Mouse (Mus musculus): ENCODE data around the gene Rfng.
A peak's percentile ranks its signal among the peaks of the same experiment; 100 is the strongest.

DNA sequence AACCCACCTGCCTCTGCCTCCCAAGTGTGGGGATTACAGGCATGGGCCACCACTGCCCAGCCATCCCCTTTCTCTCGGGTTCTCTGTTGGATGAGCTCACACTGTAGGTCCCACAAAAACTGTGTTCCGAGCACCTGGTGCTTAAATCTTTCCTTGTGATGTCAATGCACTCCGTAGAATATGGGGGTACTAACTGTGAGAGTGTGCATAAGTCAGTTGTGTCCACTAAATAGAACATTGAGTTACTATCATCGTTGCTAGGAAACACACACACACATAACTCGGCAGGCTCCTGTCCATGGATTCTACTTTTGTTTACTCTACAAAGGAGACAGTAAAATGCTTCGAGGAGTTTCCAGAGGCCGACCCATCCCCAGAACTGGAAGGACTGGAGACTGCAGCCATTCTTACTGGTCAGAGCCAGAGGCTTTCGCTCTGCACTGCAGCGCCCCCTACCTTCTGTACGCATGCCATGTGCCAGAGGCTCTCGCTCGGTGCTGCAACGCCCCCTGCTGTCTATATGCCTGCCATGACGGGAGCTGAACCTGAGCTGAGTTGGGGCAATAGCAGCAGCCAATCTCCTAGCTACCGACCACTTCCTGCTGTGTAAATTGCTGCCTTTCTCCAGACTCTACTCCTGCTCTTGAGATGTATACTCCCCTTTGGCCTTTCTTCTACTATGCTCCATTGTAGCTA is 8.1 kb downstream of the Rfng start:
- TF ChIP-seq CTCF (IDR thresholded peaks at IDR 0.05; ENCODE audit: insufficient read depth, low read length) (peak; percentile 100), POLR2A (IDR thresholded peaks at IDR 0.05; ENCODE audit: borderline replicate concordance, extremely low read depth, low read depth, low read length) (peak; percentile 33; the same call in 1 of the 2 replicates)

Data from lung, adult 2 months (tissue).